Mouse (Mus musculus) olfactory bulb, adult 2 months (tissue): ENCODE measurements around the gene Dll3.

Experiments used
- CTCF ChIP-seq: fragments of 200-500 bp; IDR thresholded peaks from 2 replicates; pipeline ENCODE4 v1.5.1; 2012; ENCODE audit warnings: low read depth, mild to moderate bottlenecking, low read length, moderate library complexity; ENCODE audit not compliant: insufficient read depth
- POLR2A ChIP-seq: fragments of 200-500 bp; IDR thresholded peaks from 2 replicates; pipeline ENCODE4 v1.6.1; 2012; ENCODE audit warnings: mild to moderate bottlenecking, low read depth, low read length, moderate library complexity; ENCODE audit not compliant: insufficient read depth

DNA sequence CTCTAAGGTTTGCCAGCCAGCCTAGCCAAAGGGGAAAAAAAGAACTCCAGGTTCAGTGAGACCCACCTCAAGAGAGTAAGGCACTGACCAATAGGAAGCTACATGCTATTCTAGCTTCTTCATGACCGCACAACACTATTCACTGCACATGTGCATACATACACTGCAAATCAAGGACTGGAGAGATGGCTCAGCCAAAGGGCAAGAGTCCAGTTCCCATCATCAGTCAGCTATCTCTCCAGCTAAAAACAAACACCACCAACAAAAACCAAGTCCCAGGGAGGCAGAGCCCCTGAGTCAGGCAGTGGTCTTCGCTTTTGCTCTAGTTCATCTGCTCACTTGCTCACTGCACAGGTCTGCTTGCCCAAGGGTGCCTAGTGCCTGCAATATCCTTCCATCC is 26.2 kb upstream of the Dll3 start:
- TF ChIP-seq CTCF (no peak), POLR2A (no peak)
